In genomic region chr11:95353226-95353625, GRCm38 (mm10) we compare ENCODE assay signal across 28 mouse cellular contexts. TPM values are rescaled to one million over a fixed set of nuclear protein-coding genes. Genes with fewer than 3 reads are reported as not detected.
A peak's percentile ranks its signal among the peaks of the same experiment; 100 is the strongest.
DNase-seq lines count a peak whose midpoint lies in the region; ATAC-seq lines count a peak whose summit lies in the region.
"Had no signal": no experiment of that assay in that cellular context is flagged by ENCODE, and none has a peak within 500 bp of the region (broad histone marks: within the 10 kb centered on the region; RNA-seq: fewer than 3 reads in every experiment).

No protein-coding gene starts in this region.

- peak overlapping the region; percentile 44; the same call in 1 of the 2 replicates for H3K9ac ChIP-seq in liver, embryonic 13.5 days
- no peak overlapping the region for H3K9ac ChIP-seq in liver, embryonic 11.5 days (ENCODE audit: low read depth, low read length)
- H3K9ac ChIP-seq in neural tube, embryonic 15.5 days (replicated peaks) = no peak overlapping the region
- H3K9ac ChIP-seq: embryonic facial prominence, embryonic 15.5 days; forebrain, postnatal 0 days; heart, embryonic 15.5 days; hindbrain, embryonic 13.5 days; lung, embryonic 15.5 days had no signal

- 0 out of 2 replicates have a peak overlapping the region, but pooled peaks have one; percentile 5 for H3K4me3 ChIP-seq in liver, embryonic 13.5 days (replicated peaks)
- H3K4me3 ChIP-seq in liver, embryonic 11.5 days (ENCODE audit: low read depth, low read length) = no peak overlapping the region
- no peak overlapping the region for H3K4me3 ChIP-seq in neural tube, embryonic 15.5 days (replicated peaks)
- H3K4me3 ChIP-seq: embryonic facial prominence, embryonic 15.5 days; forebrain, embryonic 10.5 days; heart, embryonic 15.5 days; hindbrain, embryonic 13.5 days; lung, embryonic 15.5 days had no signal

- WGBS in liver, embryonic 13.5 days (ENCODE audit: insufficient replicate concordance) = 46% methylated on average over 9 of the region's 9 CpGs
- 67% methylated on average over 9 of the region's 9 CpGs for WGBS in liver, embryonic 11.5 days
- 94% methylated on average over 9 of the region's 9 CpGs for WGBS in neural tube, embryonic 15.5 days

- peaks cover 98% of the 10 kb centered on the region for H3K4me1 ChIP-seq in liver, embryonic 13.5 days (replicated peaks)
- H3K4me1 ChIP-seq in liver, embryonic 11.5 days (replicated peaks; ENCODE audit: control insufficient read depth, insufficient read depth, low read length) = peaks cover 45% of the 10 kb centered on the region
- H3K4me1 ChIP-seq in neural tube, embryonic 15.5 days = peaks cover 16% of the 10 kb centered on the region

- H3K4me2 ChIP-seq in liver, embryonic 13.5 days = peak overlapping the region; percentile 10
- no peak overlapping the region for H3K4me2 ChIP-seq in liver, embryonic 11.5 days
- H3K4me2 ChIP-seq in neural tube, embryonic 15.5 days = no peak overlapping the region
- H3K4me2 ChIP-seq: embryonic facial prominence, embryonic 15.5 days; heart, embryonic 15.5 days; hindbrain, embryonic 13.5 days; lung, embryonic 15.5 days had no signal

- DNase-seq in liver, embryonic 13.5 days = no peak
- DNase-seq in liver, embryonic 11.5 days (ENCODE audit: low spot score) = no peak
- peak; percentile 58 for DNase-seq in CD4-positive, CD25-positive, alpha-beta regulatory T cell, adult 2 months (ENCODE audit: low read depth, low spot score)
- DNase-seq in naive thymus-derived CD4-positive, alpha-beta T cell, adult 2 months (ENCODE audit: low read depth) = peak; percentile 52
- DNase-seq in gastrocnemius, postnatal 10 days = no peak
- DNase-seq: adrenal gland, postnatal 14 days; B cell, adult 2 months; cerebellum, adult 9-10 months; forebrain, postnatal 0 days; gastrocnemius, postnatal 25 days; heart, adult 2 months; heart, postnatal 36 days; kidney, adult 2 months; kidney, postnatal 10 days; layer of hippocampus, postnatal 36 days; lung, postnatal 36 days; midbrain, embryonic 14.5 days; right cerebral cortex, adult 18-20 months; right cerebral cortex, postnatal 4 days; thymus, adult 18-20 months had no signal

- no peaks in the 10 kb centered on the region for H3K9me3 ChIP-seq in liver, embryonic 13.5 days (replicated peaks)
- no peaks in the 10 kb centered on the region for H3K9me3 ChIP-seq in liver, embryonic 11.5 days (ENCODE audit: control insufficient read depth, low read length)
- no peaks in the 10 kb centered on the region for H3K9me3 ChIP-seq in neural tube, embryonic 15.5 days (replicated peaks)
- H3K9me3 ChIP-seq: embryonic facial prominence, embryonic 15.5 days; forebrain, embryonic 10.5 days; heart, embryonic 15.5 days; hindbrain, embryonic 13.5 days; lung, embryonic 15.5 days had no signal

- peak overlapping the region; percentile 100 for H3K27ac ChIP-seq in liver, embryonic 13.5 days
- no peak overlapping the region for H3K27ac ChIP-seq in liver, embryonic 11.5 days (ENCODE audit: low read depth, low read length)
- H3K27ac ChIP-seq in neural tube, embryonic 15.5 days (replicated peaks) = no peak overlapping the region
- H3K27ac ChIP-seq: embryonic facial prominence, embryonic 15.5 days; forebrain, embryonic 10.5 days; heart, embryonic 15.5 days; hindbrain, embryonic 13.5 days; lung, embryonic 15.5 days had no signal

- peaks cover 91% of the 10 kb centered on the region for H3K36me3 ChIP-seq in liver, embryonic 13.5 days
- H3K36me3 ChIP-seq in liver, embryonic 11.5 days (ENCODE audit: control insufficient read depth, insufficient read depth, low read length) = peaks cover 9% of the 10 kb centered on the region; the same call in 1 of the 2 replicates
- no peaks in the 10 kb centered on the region for H3K36me3 ChIP-seq in neural tube, embryonic 15.5 days
- H3K36me3 ChIP-seq: heart, embryonic 15.5 days had no signal

- ATAC-seq in liver, embryonic 13.5 days (ENCODE audit: low read depth) = no peak
- no peak for ATAC-seq in liver, embryonic 11.5 days (replicated peaks; ENCODE audit: low FRiP score)
- ATAC-seq in granulocyte monocyte progenitor cell, adult 5-6 weeks (replicated peaks; ENCODE audit: poor library complexity, severe bottlenecking) = peak; percentile 48
- no peak for ATAC-seq in neural tube, embryonic 15.5 days (ENCODE audit: low FRiP score)
- ATAC-seq: forebrain, postnatal 0 days; inflammation-experienced regulatory T-cells, adult 6 months had no signal

- H3K27me3 ChIP-seq in liver, embryonic 13.5 days = no peaks in the 10 kb centered on the region
- H3K27me3 ChIP-seq in liver, embryonic 11.5 days (replicated peaks; ENCODE audit: control insufficient read depth, insufficient read depth, low read length) = no peaks in the 10 kb centered on the region
- no peaks in the 10 kb centered on the region for H3K27me3 ChIP-seq in neural tube, embryonic 15.5 days (replicated peaks)
- H3K27me3 ChIP-seq: embryonic facial prominence, embryonic 15.5 days; heart, embryonic 15.5 days; hindbrain, embryonic 13.5 days; lung, embryonic 15.5 days had no signal

RNA-seq across cellular contexts. Expression of gene Fam117a, which starts 16.4 kb away (rescaled TPM):
- 58.0 and 64.5 TPM in 2 replicates for polyA plus RNA-seq in liver, embryonic 13.5 days (2015; fragmentation: Nextera tagmentation; extraction: Ambion mirVana)
- 41.3 and 44.9 TPM in 2 replicates for polyA plus RNA-seq in liver, embryonic 11.5 days (2014; fragmentation: Nextera tagmentation; extraction: Ambion mirVana)
- 127 and 147 TPM in 2 replicates for total RNA-seq in granulocyte monocyte progenitor cell, adult 5-6 weeks (2014; fragmentation: Nextera tagmentation)
- 90.2 and 90.8 TPM in 2 replicates for total RNA-seq in granulocyte monocyte progenitor cell, adult 5-6 weeks (2017)
- polyA plus RNA-seq in neural tube, embryonic 15.5 days (2015; fragmentation: Nextera tagmentation; extraction: Ambion mirVana) = 2.4 and 4.3 TPM in 2 replicates
- 10 to 100 TPM in 1 of 2 experiments, 1 to 10 TPM in 1; 9.0 to 14.5 TPM for total RNA-seq in gastrocnemius, postnatal 10 days (2021)

RNA-seq across cellular contexts. Expression of gene Slc35b1, which starts 31.3 kb away (rescaled TPM):
- polyA plus RNA-seq in liver, embryonic 13.5 days (2015; fragmentation: Nextera tagmentation; extraction: Ambion mirVana) = 54.7 and 58.1 TPM in 2 replicates
- polyA plus RNA-seq in liver, embryonic 11.5 days (2014; fragmentation: Nextera tagmentation; extraction: Ambion mirVana) = 78.8 and 86.8 TPM in 2 replicates
- total RNA-seq in granulocyte monocyte progenitor cell, adult 5-6 weeks (2014; fragmentation: Nextera tagmentation) = 66.6 and 71.2 TPM in 2 replicates
- 82.3 and 85.1 TPM in 2 replicates for total RNA-seq in granulocyte monocyte progenitor cell, adult 5-6 weeks (2017)
- 129 and 144 TPM in 2 replicates for polyA plus RNA-seq in neural tube, embryonic 15.5 days (2015; fragmentation: Nextera tagmentation; extraction: Ambion mirVana)
- 10 to 100 TPM; 42.7 to 43.8 TPM for total RNA-seq in gastrocnemius, postnatal 10 days (2021)

RNA-seq across cellular contexts. Expression of gene Kat7, which starts 43.2 kb away (rescaled TPM):
- polyA plus RNA-seq in liver, embryonic 13.5 days (2015; fragmentation: Nextera tagmentation; extraction: Ambion mirVana) = 33.4 and 39.7 TPM in 2 replicates
- 65.4 and 72.5 TPM in 2 replicates for polyA plus RNA-seq in liver, embryonic 11.5 days (2014; fragmentation: Nextera tagmentation; extraction: Ambion mirVana)
- total RNA-seq in granulocyte monocyte progenitor cell, adult 5-6 weeks (2014; fragmentation: Nextera tagmentation) = 75.0 and 78.0 TPM in 2 replicates
- total RNA-seq in granulocyte monocyte progenitor cell, adult 5-6 weeks (2017) = 71.7 and 77.2 TPM in 2 replicates
- 56.8 and 63.6 TPM in 2 replicates for polyA plus RNA-seq in neural tube, embryonic 15.5 days (2015; fragmentation: Nextera tagmentation; extraction: Ambion mirVana)
- total RNA-seq in gastrocnemius, postnatal 10 days (2021) = 10 to 100 TPM; 29.7 to 31.8 TPM

Comparison
In these comparisons a context has a peak if more than half of its experiments do, and no peak if none do; other contexts are left out.
1. DNase-seq: peak in CD4-positive, CD25-positive, alpha-beta regulatory T cell, adult 2 months (single experiment) and naive thymus-derived CD4-positive, alpha-beta T cell, adult 2 months (single experiment); none in liver, embryonic 13.5 days (single experiment), liver, embryonic 11.5 days (single experiment) and gastrocnemius, postnatal 10 days (single experiment).